Mouse (Mus musculus): ENCODE data around the gene Zfp629. TPM values are rescaled to one million over a fixed set of nuclear protein-coding genes. Genes with fewer than 3 reads are reported as not detected.

Zfp629 gene
- polyA plus RNA-seq, 1 experiment: 6.3 TPM

- TF ChIP-seq MYOG (IDR thresholded peaks at IDR 0.05; ENCODE audit: control insufficient read depth in 1 of 3, insufficient read depth in 1 of 3, insufficient read length in 2 of 3, low read depth in 2 of 3): no peak
- TF ChIP-seq TCF12 (IDR thresholded peaks at IDR 0.05; ENCODE audit: insufficient read depth, poor library complexity, severe bottlenecking): no peak
- no peak for TF ChIP-seq E2F4 (IDR thresholded peaks at IDR 0.05; ENCODE audit: insufficient read depth)
- TF ChIP-seq TCF3 (IDR thresholded peaks at IDR 0.05; ENCODE audit: insufficient read length, low read depth): no peak
- TF ChIP-seq POLR2A (IDR thresholded peaks at IDR 0.05; ENCODE audit: insufficient read length, low read depth): no peak
- TF ChIP-seq CEBPB (IDR thresholded peaks at IDR 0.05; ENCODE audit: insufficient read depth, poor library complexity, severe bottlenecking): no peak
- no peak for TF ChIP-seq SRF (IDR thresholded peaks at IDR 0.05; ENCODE audit: control insufficient read depth, insufficient read length, low read depth)
- TF ChIP-seq USF1 (IDR thresholded peaks at IDR 0.05; ENCODE audit: low read depth): no peak
- TF ChIP-seq MYOD1 (IDR thresholded peaks at IDR 0.05; ENCODE audit: control insufficient read depth in 1 of 3, insufficient read length in 2 of 3, low read depth in 2 of 3): no peak
- TF ChIP-seq MAX (IDR thresholded peaks at IDR 0.05; ENCODE audit: low read depth): no peak
- no peak overlapping the region for H3K4me2 ChIP-seq (ENCODE audit: low read depth)
Measured at GRCm38 (mm10) chr7:127596747-127597146, 18.9 kb downstream of the Zfp629 start.

DNA sequence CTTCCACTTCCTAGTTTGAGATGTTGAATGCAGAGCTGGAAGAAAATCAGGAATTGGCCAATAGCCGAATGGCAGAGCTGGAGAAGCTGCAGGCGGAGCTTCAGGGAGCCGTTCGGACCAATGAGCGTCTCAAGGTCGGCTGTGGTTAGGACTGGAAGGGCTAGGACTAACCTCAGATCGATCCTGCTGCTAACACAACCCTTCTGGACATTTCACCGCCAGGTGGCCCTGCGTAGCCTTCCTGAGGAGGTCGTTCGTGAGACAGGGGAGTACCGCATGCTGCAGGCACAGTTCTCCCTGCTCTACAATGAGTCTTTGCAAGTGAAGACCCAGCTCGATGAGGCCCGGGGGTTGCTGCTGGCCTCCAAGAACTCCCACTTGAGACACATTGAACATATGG is 23.0 kb downstream of the Zfp629 start:
- Histone ChIP-seq H3K36me3 (ENCODE audit: control insufficient read depth, insufficient read depth) (peaks cover 27% of the 10 kb centered on the region), H3K79me2 (ENCODE audit: control insufficient read depth, insufficient read depth) (peaks cover 14% of the 10 kb centered on the region), H3ac (ENCODE audit: control insufficient read depth, insufficient read length) (no peak overlapping the region), H3K27me3 (ENCODE audit: control insufficient read depth, insufficient read depth, insufficient read length) (no peaks in the 10 kb centered on the region), H3K4me3 (no peak overlapping the region), H3K4me2 (ENCODE audit: low read depth) (no peak overlapping the region)
- TF ChIP-seq MAX (IDR thresholded peaks at IDR 0.05; ENCODE audit: low read depth): no peak
- no peak for TF ChIP-seq MYOG (IDR thresholded peaks at IDR 0.05; ENCODE audit: control insufficient read depth in 1 of 3, insufficient read depth in 1 of 3, insufficient read length in 2 of 3, low read depth in 2 of 3)
- no peak for TF ChIP-seq MYOD1 (IDR thresholded peaks at IDR 0.05; ENCODE audit: control insufficient read depth in 1 of 3, insufficient read length in 2 of 3, low read depth in 2 of 3)
- TF ChIP-seq CEBPB (IDR thresholded peaks at IDR 0.05; ENCODE audit: insufficient read depth, poor library complexity, severe bottlenecking): no peak
- no peak for TF ChIP-seq REST (IDR thresholded peaks at IDR 0.05; ENCODE audit: insufficient read depth, insufficient read length)

More at GRCm38 (mm10) chr7:127596747-127597146, 18.9 kb downstream of the Zfp629 start:
- no peak overlapping the region for H3K4me3 ChIP-seq
- H3ac ChIP-seq (ENCODE audit: control insufficient read depth, insufficient read length): no peak overlapping the region
- H3K79me2 ChIP-seq (ENCODE audit: control insufficient read depth, insufficient read depth): no peaks in the 10 kb centered on the region
- H3K36me3 ChIP-seq (ENCODE audit: control insufficient read depth, insufficient read depth): peaks cover 38% of the 10 kb centered on the region
- H3K27me3 ChIP-seq (ENCODE audit: control insufficient read depth, insufficient read depth, insufficient read length): no peaks in the 10 kb centered on the region

- no peak overlapping the region for H3K4me2 ChIP-seq (ENCODE audit: low read depth)
- H3ac ChIP-seq (ENCODE audit: control insufficient read depth, insufficient read length): no peak overlapping the region
- TF ChIP-seq SRF (IDR thresholded peaks at IDR 0.05; ENCODE audit: control insufficient read depth, insufficient read length, low read depth) (no peak), MYOG (IDR thresholded peaks at IDR 0.05; ENCODE audit: control insufficient read depth in 1 of 3, insufficient read depth in 1 of 3, insufficient read length in 2 of 3, low read depth in 2 of 3) (no peak), CEBPB (IDR thresholded peaks at IDR 0.05; ENCODE audit: insufficient read depth, poor library complexity, severe bottlenecking) (no peak), TCF12 (IDR thresholded peaks at IDR 0.05; ENCODE audit: insufficient read depth, poor library complexity, severe bottlenecking) (no peak), POLR2AphosphoS2 (IDR thresholded peaks at IDR 0.05; ENCODE audit: insufficient read length, low read depth) (no peak), USF1 (IDR thresholded peaks at IDR 0.05; ENCODE audit: low read depth) (no peak), REST (IDR thresholded peaks at IDR 0.05; ENCODE audit: insufficient read depth, insufficient read length) (no peak), MYOD1 (IDR thresholded peaks at IDR 0.05; ENCODE audit: control insufficient read depth in 1 of 3, insufficient read length in 2 of 3, low read depth in 2 of 3) (no peak), POLR2A (IDR thresholded peaks at IDR 0.05; ENCODE audit: insufficient read length, low read depth) (no peak), E2F4 (IDR thresholded peaks at IDR 0.05; ENCODE audit: insufficient read depth) (no peak)
- H3K4me3 ChIP-seq: no peak overlapping the region
- peaks cover 23% of the 10 kb centered on the region for H3K36me3 ChIP-seq (ENCODE audit: control insufficient read depth, insufficient read depth)
- H3K79me2 ChIP-seq (ENCODE audit: control insufficient read depth, insufficient read depth): peaks cover 14% of the 10 kb centered on the region
- no peaks in the 10 kb centered on the region for H3K27me3 ChIP-seq (ENCODE audit: control insufficient read depth, insufficient read depth, insufficient read length)
Measured at GRCm38 (mm10) chr7:127591108-127591507, 24.5 kb downstream of the Zfp629 start.

DNA sequence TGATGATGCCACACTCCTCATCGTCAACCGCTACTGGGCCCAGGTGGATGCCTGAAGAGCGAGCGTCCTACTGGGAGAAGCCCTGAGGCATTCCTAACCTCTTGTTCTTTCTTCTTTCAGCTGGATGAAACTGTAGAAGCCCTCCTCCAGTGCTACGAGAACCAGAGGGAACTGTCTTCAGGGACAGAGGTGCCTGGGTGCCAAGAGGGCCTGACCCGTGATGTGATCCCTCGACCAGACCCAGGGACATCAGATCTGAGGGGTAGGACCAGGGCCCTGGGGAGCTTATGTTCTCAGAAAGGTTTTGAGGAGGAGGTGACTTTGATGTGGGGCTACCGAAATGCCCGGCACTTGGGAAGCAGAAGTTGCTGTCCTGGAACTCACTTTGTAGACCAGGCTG is 26.0 kb downstream of the Zfp629 start:
- peak overlapping the region; percentile 93 for H3K4me2 ChIP-seq (ENCODE audit: low read depth)
- no peak overlapping the region for H3ac ChIP-seq (ENCODE audit: control insufficient read depth, insufficient read length)
- H3K27me3 ChIP-seq (ENCODE audit: control insufficient read depth, insufficient read depth, insufficient read length): no peaks in the 10 kb centered on the region
- TF ChIP-seq REST (IDR thresholded peaks at IDR 0.05; ENCODE audit: insufficient read depth, insufficient read length) (no peak), CEBPB (IDR thresholded peaks at IDR 0.05; ENCODE audit: insufficient read depth, poor library complexity, severe bottlenecking) (no peak), MYOG (IDR thresholded peaks at IDR 0.05; ENCODE audit: control insufficient read depth in 1 of 3, insufficient read depth in 1 of 3, insufficient read length in 2 of 3, low read depth in 2 of 3) (no peak), POLR2A (IDR thresholded peaks at IDR 0.05; ENCODE audit: insufficient read length, low read depth) (no peak), E2F4 (IDR thresholded peaks at IDR 0.05; ENCODE audit: insufficient read depth) (no peak), SRF (IDR thresholded peaks at IDR 0.05; ENCODE audit: control insufficient read depth, insufficient read length, low read depth) (no peak), USF1 (IDR thresholded peaks at IDR 0.05; ENCODE audit: low read depth) (no peak), TCF12 (IDR thresholded peaks at IDR 0.05; ENCODE audit: insufficient read depth, poor library complexity, severe bottlenecking) (no peak), POLR2AphosphoS2 (IDR thresholded peaks at IDR 0.05; ENCODE audit: insufficient read length, low read depth) (no peak), MYOD1 (IDR thresholded peaks at IDR 0.05; ENCODE audit: control insufficient read depth in 1 of 3, insufficient read length in 2 of 3, low read depth in 2 of 3) (no peak), TCF3 (IDR thresholded peaks at IDR 0.05; ENCODE audit: insufficient read length, low read depth) (no peak), MAX (IDR thresholded peaks at IDR 0.05; ENCODE audit: low read depth) (no peak)
- H3K79me2 ChIP-seq (ENCODE audit: control insufficient read depth, insufficient read depth): peaks cover 14% of the 10 kb centered on the region
- H3K4me3 ChIP-seq: peak overlapping the region; percentile 70
- H3K36me3 ChIP-seq (ENCODE audit: control insufficient read depth, insufficient read depth): peaks cover 12% of the 10 kb centered on the region

DNA sequence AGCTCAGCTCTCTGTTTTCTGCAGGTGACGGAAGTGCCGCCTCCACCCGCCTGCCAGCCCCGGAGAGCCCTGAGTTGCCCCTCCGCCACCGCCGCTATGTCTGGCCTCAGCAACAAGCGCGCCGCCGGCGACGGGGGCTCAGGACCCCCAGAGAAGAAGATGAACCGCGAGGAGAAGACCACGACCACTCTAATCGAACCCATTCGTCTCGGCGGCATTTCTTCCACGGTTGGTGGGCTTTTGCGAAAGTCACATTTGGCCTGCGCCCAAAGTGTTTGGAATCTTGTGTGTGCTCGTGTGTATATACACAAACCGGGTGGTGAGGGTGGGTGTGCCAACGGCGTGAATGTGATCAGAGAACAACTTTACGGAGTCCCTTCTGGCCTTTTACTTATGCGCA is 26.7 kb downstream of the Zfp629 start:
- H3K36me3 ChIP-seq (ENCODE audit: control insufficient read depth, insufficient read depth): peaks cover 5% of the 10 kb centered on the region
- H3ac ChIP-seq (ENCODE audit: control insufficient read depth, insufficient read length): peak overlapping the region; percentile 47
- peaks cover 14% of the 10 kb centered on the region for H3K79me2 ChIP-seq (ENCODE audit: control insufficient read depth, insufficient read depth)
- peak overlapping the region; percentile 93 for H3K4me2 ChIP-seq (ENCODE audit: low read depth)
- H3K4me3 ChIP-seq: peak overlapping the region; percentile 70
- no peaks in the 10 kb centered on the region for H3K27me3 ChIP-seq (ENCODE audit: control insufficient read depth, insufficient read depth, insufficient read length)
- TF ChIP-seq TCF12 (IDR thresholded peaks at IDR 0.05; ENCODE audit: insufficient read depth, poor library complexity, severe bottlenecking) (no peak), SRF (IDR thresholded peaks at IDR 0.05; ENCODE audit: control insufficient read depth, insufficient read length, low read depth) (no peak)

All from myocyte (in vitro differentiated cells).